Mouse (Mus musculus) C2C12 (cell line): ENCODE results near the gene Prrx2.

Experiments used
- CTCF ChIP-seq: IDR thresholded peaks from one replicate; pipeline ENCODE4 v1.5.1; 2011; ENCODE audit not compliant: control insufficient read depth, insufficient read depth, insufficient read length
- MAX ChIP-seq: IDR thresholded peaks from one replicate; pipeline ENCODE4 v1.6.1; 2011; ENCODE audit warnings: mild to moderate bottlenecking, control low read depth
- MYOD1 ChIP-seq: IDR thresholded peaks from one replicate; pipeline ENCODE4 v1.6.1; 2011; ENCODE audit warnings: low read depth; ENCODE audit not compliant: control insufficient read depth, insufficient read length
- USF1 ChIP-seq: IDR thresholded peaks from one replicate; pipeline ENCODE4 v1.6.1; 2011; ENCODE audit warnings: low read depth, mild to moderate bottlenecking, control low read depth, moderate library complexity

DNA sequence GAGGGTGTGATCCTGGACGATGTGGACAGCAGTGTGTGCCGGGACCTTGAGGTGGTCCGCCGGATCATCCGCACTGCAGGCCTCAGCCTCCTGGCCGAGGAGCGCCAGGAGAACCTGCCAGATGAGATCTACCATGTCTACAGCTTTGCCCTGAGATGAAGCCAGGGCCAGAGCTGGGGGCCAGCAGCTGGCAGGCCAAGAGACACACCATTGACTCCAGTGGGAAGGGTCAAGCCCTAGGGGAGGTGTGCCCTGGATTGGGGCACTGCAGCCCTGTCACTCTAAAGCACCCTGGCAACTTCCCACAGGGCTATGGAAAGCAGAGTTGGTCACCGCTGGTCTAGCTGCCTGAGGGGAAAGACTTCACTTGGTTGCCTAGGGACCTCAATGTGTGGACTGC lies 12.3 kb upstream of the Prrx2 start:
- TF ChIP-seq CTCF (no peak), USF1 (no peak), MAX (no peak), MYOD1 (no peak)
